Mouse (Mus musculus) embryonic facial prominence, embryonic 11.5 days (tissue): ENCODE measurements around the gene Grm8. TPM values are rescaled to one million over a fixed set of nuclear protein-coding genes. Genes with fewer than 3 reads are reported as not detected.
A peak's percentile ranks its signal among the peaks of the same experiment; 100 is the strongest.

Experiments used
- ATAC-seq: fragments of 200-750 bp; cut with Nextera tagmentation; replicated peaks from 2 replicates; pipeline ENCODE4 v1.8.0; 2017; ENCODE audit warnings: low read depth; ENCODE audit not compliant: insufficient number of reproducible peaks, low FRiP score, low TSS enrichment
- DNase-seq: peaks from one replicate; pipeline ENCODE4 v3.0.0-alpha.2; 2015; ENCODE audit warnings: low spot score
- H3K27ac ChIP-seq: fragments of 300-500 bp; sonication (generic); replicated peaks from 2 replicates; pipeline ENCODE4 v1.5.1; 2014; ENCODE audit warnings: mild to moderate bottlenecking, low read depth, low read length, control low read depth
- H3K27me3 ChIP-seq: fragments of 300-500 bp; sonication (generic); 2 replicates; pipeline ENCODE4 v1.6.1; 2014; ENCODE audit warnings: mild to moderate bottlenecking, low read length, moderate library complexity, mixed read lengths; ENCODE audit not compliant: control insufficient read depth, insufficient read depth
- H3K36me3 ChIP-seq: fragments of 300-500 bp; sonication (generic); replicated peaks from 2 replicates; pipeline ENCODE4 v1.6.1; 2014; ENCODE audit warnings: low read depth, mild to moderate bottlenecking, low read length, moderate library complexity, mixed read lengths; ENCODE audit not compliant: control insufficient read depth, insufficient read depth
- H3K4me1 ChIP-seq: fragments of 300-500 bp; sonication (generic); 2 replicates; pipeline ENCODE4 v1.6.1; 2014; ENCODE audit warnings: low read length, mixed read lengths; ENCODE audit not compliant: control insufficient read depth, insufficient read depth
- H3K4me2 ChIP-seq: fragments of 300-500 bp; sonication (generic); 2 replicates; pipeline ENCODE4 v1.6.1; 2014; ENCODE audit warnings: low read depth, mild to moderate bottlenecking, control low read depth, low read length, moderate library complexity
- H3K4me3 ChIP-seq: fragments of 300-500 bp; sonication (generic); 2 replicates; pipeline ENCODE4 v1.5.1; 2014; ENCODE audit warnings: low read depth, low read length, control low read depth
- H3K9ac ChIP-seq: fragments of 300-500 bp; sonication (generic); replicated peaks from 2 replicates; pipeline ENCODE4 v1.6.1; 2014; ENCODE audit warnings: mild to moderate bottlenecking, control low read depth, low read length
- H3K9me3 ChIP-seq: fragments of 300-500 bp; sonication (generic); replicated peaks from 2 replicates; pipeline ENCODE4 v1.6.1; 2016; ENCODE audit warnings: mild to moderate bottlenecking, low read length, inconsistent platforms, mixed read lengths; ENCODE audit not compliant: control insufficient read depth
- WGBS: fragments of 180-500 bp; shearing (Covaris S2); extraction: QIAGEN DNeasy Blood & Tissue Kit; methylation state at CpG from one replicate; pipeline ENCODE4 v1.1.7; 2014; 5-methylcytosine and 5-hydroxymethylcytosine counted together
- polyA plus RNA-seq: library from polyadenylated mRNA; unstranded; fragments of >200 nt; fragmentation: Nextera tagmentation; extraction: Ambion mirVana; gene quantifications from 2 replicates; pipeline ENCODE4 v1.2.1, GENCODE M21; 2014

Grm8 gene
- polyA plus RNA-seq, 1 experiment from 2014 or later, result 1.2 TPM

GRCm38 (mm10) chr6:27967037-27967436 is 167.9 kb downstream of the Grm8 start:
- no peaks in the 10 kb centered on the region for H3K36me3 ChIP-seq
- WGBS, result 90% methylated on average over 3 of the region's 3 CpGs
- H3K9me3 ChIP-seq, result no peaks in the 10 kb centered on the region
- H3K27ac ChIP-seq, result no peak overlapping the region
- no peak overlapping the region for H3K9ac ChIP-seq
- no peak for ATAC-seq
- no peaks in the 10 kb centered on the region for H3K4me1 ChIP-seq
- H3K27me3 ChIP-seq, result no peaks in the 10 kb centered on the region
- no peak overlapping the region for H3K4me3 ChIP-seq
- DNase-seq, result no peak
- no peak overlapping the region for H3K4me2 ChIP-seq

- H3K36me3 ChIP-seq, result no peaks in the 10 kb centered on the region
- H3K4me1 ChIP-seq, result no peaks in the 10 kb centered on the region
- H3K4me3 ChIP-seq, result no peak overlapping the region
- no peaks in the 10 kb centered on the region for H3K27me3 ChIP-seq
- ATAC-seq (no peak), DNase-seq (peak; percentile 2)
- WGBS, result 35% methylated on average over 2 of the region's 2 CpGs
- H3K9ac ChIP-seq, result no peak overlapping the region
- H3K4me2 ChIP-seq, result no peak overlapping the region
- no peak overlapping the region for H3K27ac ChIP-seq
- H3K9me3 ChIP-seq, result no peaks in the 10 kb centered on the region
Observed at GRCm38 (mm10) chr6:27965237-27965636, 169.7 kb downstream of the Grm8 start.

- H3K9me3 ChIP-seq, result no peaks in the 10 kb centered on the region
- no peak overlapping the region for H3K4me2 ChIP-seq
- DNase-seq (no peak), ATAC-seq (no peak)
- no peaks in the 10 kb centered on the region for H3K36me3 ChIP-seq
- H3K4me3 ChIP-seq, result no peak overlapping the region
- 78% methylated on average over 1 of the region's 1 CpGs for WGBS
- no peak overlapping the region for H3K27ac ChIP-seq
- H3K9ac ChIP-seq, result no peak overlapping the region
- no peaks in the 10 kb centered on the region for H3K4me1 ChIP-seq
- no peaks in the 10 kb centered on the region for H3K27me3 ChIP-seq
Observed at GRCm38 (mm10) chr6:27963887-27964286, 171.1 kb downstream of the Grm8 start.

- ATAC-seq (no peak), DNase-seq (peak; percentile 25)
Observed at GRCm38 (mm10) chr6:27956278-27956857, 178.6 kb downstream of the Grm8 start.

GRCm38 (mm10) chr6:27951433-27951832 is 183.5 kb downstream of the Grm8 start:
- no peaks in the 10 kb centered on the region for H3K4me1 ChIP-seq
- H3K4me2 ChIP-seq, result no peak overlapping the region
- DNase-seq (no peak), ATAC-seq (no peak)
- H3K27me3 ChIP-seq, result no peaks in the 10 kb centered on the region
- H3K27ac ChIP-seq, result no peak overlapping the region
- H3K36me3 ChIP-seq, result no peaks in the 10 kb centered on the region
- WGBS, result 71% methylated on average over 5 of the region's 5 CpGs
- H3K9me3 ChIP-seq, result no peaks in the 10 kb centered on the region
- H3K4me3 ChIP-seq, result no peak overlapping the region
- no peak overlapping the region for H3K9ac ChIP-seq

More at GRCm38 (mm10) chr6:27956278-27956857, 178.6 kb downstream of the Grm8 start:
- WGBS, result 60% methylated on average over 6 of the region's 6 CpGs
- no peaks in the 10 kb centered on the region for H3K27me3 ChIP-seq
- H3K4me1 ChIP-seq, result no peaks in the 10 kb centered on the region
- no peaks in the 10 kb centered on the region for H3K36me3 ChIP-seq
- H3K27ac ChIP-seq, result no peak overlapping the region
- no peaks in the 10 kb centered on the region for H3K9me3 ChIP-seq
- no peak overlapping the region for H3K4me3 ChIP-seq
- H3K4me2 ChIP-seq, result no peak overlapping the region
- H3K9ac ChIP-seq, result no peak overlapping the region

- no peak overlapping the region for H3K27ac ChIP-seq
- ATAC-seq, result no peak
- WGBS, result 75% methylated on average over 3 of the region's 3 CpGs
- no peak overlapping the region for H3K4me3 ChIP-seq
- H3K4me2 ChIP-seq, result no peak overlapping the region
- H3K27me3 ChIP-seq, result no peaks in the 10 kb centered on the region
- no peaks in the 10 kb centered on the region for H3K36me3 ChIP-seq
- H3K9ac ChIP-seq, result no peak overlapping the region
- H3K4me1 ChIP-seq, result no peaks in the 10 kb centered on the region
- DNase-seq, result no peak
- no peaks in the 10 kb centered on the region for H3K9me3 ChIP-seq
Observed at GRCm38 (mm10) chr6:27928058-27928457, 206.9 kb downstream of the Grm8 start.

GRCm38 (mm10) chr6:27913281-27913680 is 221.7 kb downstream of the Grm8 start:
- Histone ChIP-seq H3K27me3 (no peaks in the 10 kb centered on the region), H3K27ac (no peak overlapping the region), H3K4me3 (no peak overlapping the region), H3K9me3 (no peaks in the 10 kb centered on the region), H3K4me2 (no peak overlapping the region), H3K9ac (no peak overlapping the region), H3K4me1 (no peaks in the 10 kb centered on the region), H3K36me3 (no peaks in the 10 kb centered on the region)
- WGBS, result 64% methylated on average over 1 of the region's 1 CpGs
- ATAC-seq, result no peak
- peak; percentile 65 for DNase-seq

GRCm38 (mm10) chr6:27904358-27904757 is 230.6 kb downstream of the Grm8 start:
- no peaks in the 10 kb centered on the region for H3K36me3 ChIP-seq
- no peaks in the 10 kb centered on the region for H3K9me3 ChIP-seq
- no peak for ATAC-seq
- no peak overlapping the region for H3K9ac ChIP-seq
- H3K27me3 ChIP-seq, result no peaks in the 10 kb centered on the region
- H3K27ac ChIP-seq, result no peak overlapping the region
- H3K4me1 ChIP-seq, result no peaks in the 10 kb centered on the region
- H3K4me3 ChIP-seq, result no peak overlapping the region
- DNase-seq, result no peak
- H3K4me2 ChIP-seq, result no peak overlapping the region
